Mouse (Mus musculus) heart, adult 2 months (tissue): Measurements from ENCODE around the gene Hs3st3b1. TPM values are rescaled to one million over a fixed set of nuclear protein-coding genes. Genes with fewer than 3 reads are reported as not detected.

ENCODE experiments used
- DNase-seq, 2 experiments: peaks; one replicate each; pipeline ENCODE4 v3.0.0; 2021
- H3K27ac ChIP-seq: fragments of 200-600 bp; 2 replicates; pipeline ENCODE4 v1.8.1; 2022
- H3K27me3 ChIP-seq: fragments of 200-500 bp; 2 replicates; pipeline ENCODE4 v1.6.1; 2012; ENCODE audit warnings: mild to moderate bottlenecking, low read length, inconsistent platforms, mixed read lengths; ENCODE audit not compliant: control insufficient read depth, insufficient read depth
- H3K36me3 ChIP-seq: fragments of 200-500 bp; 2 replicates; pipeline ENCODE4 v1.6.1; 2012; ENCODE audit warnings: low read length, inconsistent platforms; ENCODE audit not compliant: control insufficient read depth, insufficient read depth
- H3K4me1 ChIP-seq: fragments of 200-500 bp; 2 replicates; pipeline ENCODE4 v1.6.1; 2011; ENCODE audit warnings: low read length; ENCODE audit not compliant: control insufficient read depth, insufficient read depth
- H3K4me3 ChIP-seq: fragments of 200-600 bp; 2 replicates; pipeline ENCODE4 v1.8.1; 2022
- H3K79me2 ChIP-seq: fragments of 200-500 bp; replicated peaks from 2 replicates; pipeline ENCODE4 v1.6.1; 2012; ENCODE audit warnings: mild to moderate bottlenecking, inconsistent platforms, low read length, moderate library complexity, mixed read lengths; ENCODE audit not compliant: control insufficient read depth, insufficient read depth
- H3K9ac ChIP-seq: fragments of 200-500 bp; 2 replicates; pipeline ENCODE4 v1.6.1; 2012; ENCODE audit warnings: low read depth, mild to moderate bottlenecking, control low read depth, inconsistent platforms, low read length, mixed read lengths
- CTCF ChIP-seq: fragments of 200-600 bp; IDR thresholded peaks from 2 replicates; pipeline ENCODE4 v1.8.1; 2022; ENCODE audit warnings: antibody characterized with exemption, mild to moderate bottlenecking, moderate library complexity
- EP300 ChIP-seq: fragments of 200-500 bp; IDR thresholded peaks from 2 replicates; pipeline ENCODE4 v1.6.1; 2011; ENCODE audit warnings: low read depth, low read length, control low read depth; ENCODE audit not compliant: insufficient read depth
- POLR2A ChIP-seq: fragments of 200-500 bp; IDR thresholded peaks from 2 replicates; pipeline ENCODE4 v1.6.1; 2011; ENCODE audit warnings: mild to moderate bottlenecking, low read depth, low read length, control low read depth; ENCODE audit not compliant: insufficient read depth
- WGBS: fragments of 180-500 bp; shearing (Covaris S2); methylation state at CpG from one replicate; pipeline ENCODE4 v1.1.7; 2018; 5-methylcytosine and 5-hydroxymethylcytosine counted together
- intact Hi-C: fragments of 180-260 bp; cut with DNase I; formaldehyde crosslinking; loops from one replicate; pipeline ENCODE4 v1.15.1; 2025
- polyA plus RNA-seq: library from polyadenylated mRNA; depleted of rRNA; stranded (reverse); fragments of >200 nt; gene quantifications from 2 replicates; pipeline ENCODE4 v1.2.3, GENCODE M21; 2012
- total RNA-seq, 2 experiments: library from RNA; stranded (reverse); gene quantifications; 2 replicates each; pipeline ENCODE4 v1.2.3; 2021

Gene Hs3st3b1
- total and polyA plus RNA-seq, 3 experiments, result 0.77 to 1.4 (median 0.94) TPM

GRCm38 (mm10) chr11:63914388-63914787 is 7.7 kb downstream of the Hs3st3b1 start:
- intact Hi-C loops, result no loop called here

DNA sequence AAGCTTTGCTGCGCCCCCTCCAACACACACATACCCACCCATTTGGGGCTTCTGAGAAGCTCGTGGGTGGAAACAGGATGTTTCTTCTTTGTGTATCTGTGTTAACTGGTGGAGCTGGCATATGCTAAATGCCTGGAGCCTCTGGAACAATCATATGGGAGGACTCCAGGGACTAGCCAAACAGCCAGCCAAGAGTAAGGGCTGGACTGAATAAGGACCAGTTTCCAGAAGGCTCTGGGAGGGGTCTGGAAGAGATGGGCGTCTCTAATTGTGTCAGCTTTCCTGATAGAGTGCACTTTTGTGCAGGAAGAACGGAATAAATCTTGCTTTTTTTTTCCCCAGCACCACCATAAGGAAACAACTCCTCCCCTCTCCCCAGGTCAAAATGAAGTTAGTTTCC is 8.2 kb downstream of the Hs3st3b1 start:
- no peaks in the 10 kb centered on the region for H3K27me3 ChIP-seq
- H3K27ac ChIP-seq, result no peak overlapping the region
- no peaks in the 10 kb centered on the region for H3K4me1 ChIP-seq
- no peaks in the 10 kb centered on the region for H3K36me3 ChIP-seq
- DNase-seq, result no peak
- H3K4me3 ChIP-seq, result peak overlapping the region; percentile 43
- intact Hi-C loops, result no loop called here
- H3K79me2 ChIP-seq, result no peaks in the 10 kb centered on the region
- TF ChIP-seq EP300 (no peak), CTCF (no peak), POLR2A (no peak)
- H3K9ac ChIP-seq, result no peak overlapping the region
- 20% methylated on average over 4 of the region's 4 CpGs for WGBS

More at GRCm38 (mm10) chr11:63914388-63914787, 7.7 kb downstream of the Hs3st3b1 start:
- Histone ChIP-seq H3K9ac (no peak overlapping the region), H3K79me2 (no peaks in the 10 kb centered on the region), H3K36me3 (no peaks in the 10 kb centered on the region), H3K4me3 (peak overlapping the region; percentile 43), H3K27ac (no peak overlapping the region), H3K27me3 (0 out of 2 replicates have a peak, but pooled peaks cover 3% of the 10 kb centered on the region), H3K4me1 (no peaks in the 10 kb centered on the region)
- peak; percentile 75 to 79 for DNase-seq
- 4% methylated on average over 20 of the region's 20 CpGs for WGBS
- TF ChIP-seq POLR2A (no peak), CTCF (no peak), EP300 (no peak)

GRCm38 (mm10) chr11:63911001-63911400 is 11.1 kb downstream of the Hs3st3b1 start:
- H3K4me3 ChIP-seq, result no peak overlapping the region
- no peaks in the 10 kb centered on the region; the same call in 1 of the 2 replicates for H3K4me1 ChIP-seq
- H3K36me3 ChIP-seq, result no peaks in the 10 kb centered on the region
- no peaks in the 10 kb centered on the region for H3K27me3 ChIP-seq
- no peak for TF ChIP-seq POLR2A
- no peak for TF ChIP-seq EP300
- TF ChIP-seq CTCF, result no peak
- H3K9ac ChIP-seq, result no peak overlapping the region
- intact Hi-C loops, result no loop called here
- H3K79me2 ChIP-seq, result no peaks in the 10 kb centered on the region
- 42% methylated on average over 5 of the region's 5 CpGs for WGBS
- DNase-seq, result no peak
- no peak overlapping the region for H3K27ac ChIP-seq

- DNase-seq, result no peak
- Histone ChIP-seq H3K9ac (no peak overlapping the region), H3K4me1 (no peaks in the 10 kb centered on the region; the same call in 1 of the 2 replicates), H3K4me3 (no peak overlapping the region), H3K27me3 (no peaks in the 10 kb centered on the region), H3K36me3 (no peaks in the 10 kb centered on the region), H3K27ac (no peak overlapping the region), H3K79me2 (no peaks in the 10 kb centered on the region)
- TF ChIP-seq EP300 (no peak), CTCF (no peak), POLR2A (no peak)
- whole genome bisulfite sequencing, result 79% methylated on average over 4 of the region's 4 CpGs
- intact Hi-C loops, result no loop called here
These were observed 12.1 kb downstream of the Hs3st3b1 start for GRCm38 (mm10) chr11:63909961-63910360.

DNA sequence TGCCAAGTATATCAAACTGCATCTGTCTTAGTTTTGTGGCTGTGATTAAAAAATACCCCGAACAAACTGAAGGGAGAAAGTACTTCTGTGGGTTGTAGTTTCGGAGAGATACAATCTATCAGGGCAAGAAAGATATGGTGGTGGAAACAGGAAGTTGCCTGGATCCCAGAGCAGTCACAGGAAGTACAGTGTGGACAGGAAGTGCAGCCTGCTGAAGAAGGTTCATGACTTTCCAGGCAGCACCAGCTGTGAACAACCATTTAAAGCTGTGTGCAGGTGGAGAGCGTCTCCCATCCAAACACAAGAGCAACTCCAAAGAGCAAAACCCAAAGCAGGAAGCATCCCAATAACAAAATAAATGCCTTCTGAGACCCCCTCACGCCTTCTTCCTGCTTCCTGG is 13.6 kb downstream of the Hs3st3b1 start:
- Histone ChIP-seq H3K4me1 (no peaks in the 10 kb centered on the region; the same call in 1 of the 2 replicates), H3K27ac (no peak overlapping the region), H3K4me3 (no peak overlapping the region), H3K27me3 (no peaks in the 10 kb centered on the region), H3K9ac (no peak overlapping the region), H3K36me3 (no peaks in the 10 kb centered on the region), H3K79me2 (no peaks in the 10 kb centered on the region)
- intact Hi-C loops, result no loop called here
- 58% methylated on average over 4 of the region's 4 CpGs for WGBS
- no peak for TF ChIP-seq POLR2A
- no peak for TF ChIP-seq EP300
- TF ChIP-seq CTCF, result no peak
- DNase-seq, result no peak

GRCm38 (mm10) chr11:63906552-63907353 is 15.3 kb downstream of the Hs3st3b1 start:
- no peaks in the 10 kb centered on the region; the same call in 1 of the 2 replicates for H3K4me1 ChIP-seq
- H3K9ac ChIP-seq, result no peak overlapping the region
- no peaks in the 10 kb centered on the region for H3K36me3 ChIP-seq
- 80% methylated on average over 9 of the region's 9 CpGs for WGBS
- H3K27me3 ChIP-seq, result no peaks in the 10 kb centered on the region
- intact Hi-C loops, result no loop called here
- H3K4me3 ChIP-seq, result no peak overlapping the region
- peak; percentile 61 to 69 for DNase-seq
- H3K79me2 ChIP-seq, result no peaks in the 10 kb centered on the region
- TF ChIP-seq CTCF, result no peak
- no peak for TF ChIP-seq POLR2A
- no peak for TF ChIP-seq EP300
- H3K27ac ChIP-seq, result no peak overlapping the region
